Mouse (Mus musculus) frontal cortex, postnatal 14 days (tissue): ENCODE data around the gene Polr2a.
"Not testable (repeated sequence)": the region's sequence is repeated elsewhere in the genome, so short reads cannot be mapped to it uniquely, and the experiment has no call there.

Experiments
- DNase-seq, 2 experiments: peaks; one replicate each; pipeline ENCODE4 v3.0.0; 2022; ENCODE audit warnings: low spot score in 2 of 2

Gene Polr2a

DNA sequence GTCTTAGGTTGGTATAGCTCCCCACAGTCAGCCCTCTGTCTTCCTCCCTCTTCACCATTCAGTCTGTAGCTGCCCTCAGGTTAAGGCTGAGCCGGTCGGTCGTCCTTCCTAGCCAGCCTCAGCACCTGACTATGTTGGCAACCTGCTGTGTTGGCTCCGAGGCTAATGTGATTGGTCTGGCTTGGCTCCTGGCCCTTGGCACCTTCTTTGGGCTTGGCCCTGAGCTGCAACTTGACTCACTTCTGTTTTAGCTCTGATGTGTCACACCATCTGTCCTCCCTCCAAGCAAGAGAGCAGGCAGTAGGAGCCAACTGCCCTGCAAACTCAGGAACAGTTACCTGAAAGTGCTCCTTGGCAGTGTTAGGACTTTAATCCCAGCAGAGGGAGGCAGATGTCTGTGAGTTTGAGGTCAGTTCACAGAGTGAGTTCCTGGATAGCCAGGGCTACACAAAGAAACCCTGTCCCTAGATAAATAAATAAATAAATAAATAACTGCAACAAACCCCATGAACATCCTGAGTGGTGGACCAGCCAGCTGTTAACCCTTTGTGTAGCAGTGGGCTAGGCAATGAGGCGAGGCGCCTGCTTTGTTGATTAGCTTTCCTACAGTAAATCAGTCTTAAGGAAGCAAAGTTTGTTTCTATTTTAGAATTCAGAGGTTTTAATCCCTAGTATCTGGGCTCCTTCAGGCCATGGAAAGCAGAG is 51.5 kb downstream of the Polr2a start:
- DNase-seq = no peak

DNA sequence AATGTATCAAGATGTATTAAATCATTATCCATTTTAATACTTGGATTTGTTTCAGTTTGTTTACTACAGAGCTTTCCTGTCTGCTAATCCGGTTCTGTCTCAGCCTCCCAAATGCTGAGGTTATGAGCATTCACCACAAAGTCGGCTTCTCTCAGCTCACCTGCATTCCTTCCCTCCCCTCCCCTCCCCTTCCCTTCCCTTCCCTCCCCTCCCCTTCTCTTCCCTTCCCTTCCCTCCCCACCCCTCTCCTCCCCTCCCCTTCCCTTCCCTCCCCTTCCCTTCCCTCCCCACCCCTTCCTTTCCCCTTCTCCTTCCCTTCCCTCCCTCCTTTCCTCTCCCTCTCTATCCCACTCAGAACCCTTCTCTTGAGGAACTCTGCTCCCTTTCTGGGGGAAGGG is 53.8 kb downstream of the Polr2a start:
- DNase-seq = no peak

DNA sequence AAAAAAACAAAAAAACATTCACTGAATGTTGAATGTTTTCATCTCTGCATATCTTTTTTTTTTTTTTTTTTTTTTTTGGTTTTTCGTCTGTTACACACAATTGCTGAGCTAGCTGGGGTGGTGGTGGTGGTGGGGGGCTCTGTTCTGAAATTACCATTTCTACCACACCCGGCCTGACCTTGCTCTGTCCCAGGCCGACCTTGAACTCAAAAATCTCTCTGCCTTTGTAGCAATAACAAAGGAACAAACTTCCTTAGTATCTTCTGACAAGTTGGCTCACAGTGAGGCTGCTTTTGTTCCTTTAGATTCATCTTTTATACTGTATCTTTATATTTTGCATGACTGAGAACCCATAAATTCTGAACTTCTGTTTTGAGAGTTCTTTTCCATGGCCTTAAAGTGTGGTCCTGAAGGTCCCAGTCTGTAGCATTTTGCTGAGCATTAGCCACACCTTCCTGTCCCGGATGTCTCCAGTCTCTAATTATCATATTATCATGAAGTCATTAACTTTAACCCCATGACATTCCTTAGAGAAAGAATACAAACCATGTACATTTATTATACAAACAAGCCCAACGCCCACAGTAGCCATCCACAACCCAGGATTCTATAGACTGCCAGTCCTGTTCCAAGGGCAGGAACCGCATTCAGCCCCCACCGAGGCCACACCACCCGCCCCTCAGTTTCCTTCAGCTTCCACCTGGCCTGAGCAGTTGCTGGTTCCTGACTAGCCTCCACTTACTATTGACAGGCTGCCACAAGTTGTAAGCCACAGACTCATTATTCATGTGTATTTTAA is 54.4 kb downstream of the Polr2a start:
- no peak for DNase-seq

DNA sequence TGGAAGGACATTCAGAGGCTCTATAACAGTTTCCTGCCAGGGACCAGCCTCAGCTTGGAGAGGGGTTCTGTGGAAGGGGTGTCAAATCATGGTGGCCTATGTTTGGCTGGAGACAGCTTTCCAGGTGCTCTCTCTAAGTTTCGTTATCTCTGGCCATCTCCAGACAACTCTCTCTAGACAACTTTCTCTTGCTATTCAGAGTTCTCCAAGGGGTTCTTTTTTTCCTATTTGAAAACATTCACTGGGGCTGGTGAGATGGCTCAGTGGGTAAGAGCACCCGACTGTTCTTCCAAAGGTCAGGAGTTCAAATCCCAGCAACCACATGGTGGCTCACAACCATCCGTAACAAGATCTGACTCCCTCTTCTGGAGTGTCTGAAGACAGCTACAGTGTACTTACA is 55.1 kb downstream of the Polr2a start:
- not testable (repeated sequence) for DNase-seq

DNA sequence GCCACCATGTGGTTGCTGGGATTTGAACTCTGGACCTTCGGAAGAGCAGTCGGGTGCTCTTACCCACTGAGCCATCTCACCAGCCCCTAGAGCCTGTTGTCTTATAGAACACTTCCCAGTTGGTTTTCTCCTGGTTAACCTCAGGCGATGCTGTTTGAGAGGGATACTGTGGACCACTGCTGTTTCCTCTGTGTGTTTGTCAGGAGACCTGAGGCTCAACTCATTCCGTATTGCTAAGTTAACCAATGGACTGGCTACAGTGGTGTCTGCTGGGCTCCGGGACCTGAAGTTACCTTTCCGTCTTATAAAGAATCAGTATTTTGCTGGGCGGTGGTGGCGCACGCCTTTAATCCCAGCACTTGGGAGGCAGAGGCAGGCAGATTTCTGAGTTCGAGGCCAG is 55.6 kb downstream of the Polr2a start:
- DNase-seq = not testable (repeated sequence)

DNA sequence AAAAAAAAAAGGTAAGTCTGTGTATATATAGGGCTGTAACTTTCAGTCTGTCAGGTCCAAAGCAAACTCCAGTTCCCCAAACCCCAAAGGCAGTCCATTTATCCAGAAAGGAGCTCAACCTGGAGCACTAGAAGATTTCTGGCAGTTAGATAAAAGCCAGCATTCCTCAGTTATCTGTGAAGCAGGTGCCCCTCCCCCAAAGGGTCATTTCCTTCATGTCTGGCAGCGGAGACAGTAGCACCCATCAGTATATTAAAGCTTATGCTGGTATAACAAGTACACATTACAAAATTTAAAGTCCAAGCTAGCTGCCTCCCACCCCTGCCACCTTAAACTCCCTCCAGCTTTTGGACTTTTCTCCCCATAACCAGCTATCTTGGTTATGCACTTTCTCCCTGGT is 58.8 kb downstream of the Polr2a start:
- DNase-seq = no peak

DNA sequence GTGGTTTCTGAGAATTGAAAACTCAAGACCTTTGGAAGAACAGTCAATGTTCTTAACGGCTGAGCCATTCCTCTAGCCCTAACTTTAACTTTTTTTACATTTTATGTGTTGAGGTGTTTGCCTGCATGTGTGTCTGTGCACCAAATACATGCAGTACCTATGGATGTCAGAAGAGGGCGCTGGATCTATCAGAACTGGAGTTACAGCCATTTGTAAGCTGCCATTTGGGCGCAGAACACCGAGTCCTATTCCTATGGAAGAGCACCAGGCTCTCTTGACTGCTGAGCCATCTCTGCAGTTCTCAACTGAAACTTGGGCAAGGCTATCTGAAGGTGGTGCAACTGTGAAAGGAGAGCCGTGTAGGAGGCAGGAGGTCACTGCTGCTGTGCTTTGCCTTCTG is 59.9 kb downstream of the Polr2a start:
- DNase-seq = no peak

DNA sequence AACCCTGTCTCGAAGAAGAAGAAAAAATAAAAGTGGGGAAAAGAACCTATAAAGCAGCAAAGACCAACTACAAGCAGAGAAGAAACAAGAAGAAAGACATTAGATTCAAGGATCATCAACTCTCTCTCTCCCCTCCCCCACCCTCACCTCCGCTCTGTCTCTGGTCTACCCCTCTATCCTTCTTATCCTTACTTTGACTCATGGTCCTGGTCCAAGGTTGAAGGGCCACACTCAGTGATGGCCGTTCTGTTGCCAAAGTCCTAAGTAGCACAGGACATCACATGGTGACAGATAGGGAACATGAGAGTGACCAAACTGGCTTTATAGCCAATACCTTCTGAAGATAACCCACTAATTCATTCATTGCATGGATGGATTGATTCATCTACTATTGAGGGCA is 61.0 kb downstream of the Polr2a start:
- no peak for DNase-seq

DNA sequence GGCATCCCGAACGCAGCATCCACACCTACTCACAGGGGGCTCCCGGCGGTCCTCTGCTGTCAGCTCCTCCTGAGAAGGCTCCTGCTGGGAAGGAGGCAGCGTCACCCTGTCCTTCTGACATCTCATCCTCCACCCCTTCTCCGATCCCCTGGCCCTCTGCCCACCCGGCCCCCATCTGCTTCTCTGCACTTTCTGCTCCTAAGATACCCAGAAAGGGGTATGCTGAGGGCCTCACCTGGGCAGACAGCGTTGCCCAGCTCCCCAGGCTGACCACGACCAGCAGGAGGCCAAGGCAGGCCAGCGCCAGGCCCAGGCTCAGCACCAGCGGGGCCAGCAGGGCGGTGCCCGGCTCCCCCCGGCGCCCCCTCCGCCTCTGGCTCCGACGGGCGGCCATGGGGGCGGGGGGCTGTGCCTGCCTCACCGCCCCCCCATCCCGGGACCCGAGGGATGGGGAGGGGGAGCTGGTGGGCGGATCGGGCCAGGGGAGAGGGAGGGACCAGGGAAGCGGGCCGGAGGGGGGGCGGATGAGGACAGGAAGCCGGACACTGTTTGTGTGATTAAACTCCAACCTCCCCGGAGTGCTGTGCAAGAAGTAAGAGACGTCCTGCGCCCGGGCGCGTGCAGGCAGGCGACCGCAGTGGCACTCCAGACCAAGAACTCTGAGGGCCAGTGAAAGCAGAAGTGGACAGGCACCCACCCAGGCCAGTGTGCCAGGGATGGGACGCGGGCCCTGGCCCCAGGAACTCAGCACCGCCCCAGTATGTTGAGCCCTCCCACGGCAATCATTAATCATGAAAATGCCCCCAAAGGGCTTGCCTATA is 62.9 kb downstream of the Polr2a start, which contains the start of the genes Tnfsf12 and Tnfsfm13:
TSS of gene Tnfsf12 (minus strand) at position 489 of the 821 bp plus-strand sequence.
TSS of gene Tnfsfm13 (minus strand) at position 738 of the 821 bp plus-strand sequence.
- no peak for DNase-seq

DNA sequence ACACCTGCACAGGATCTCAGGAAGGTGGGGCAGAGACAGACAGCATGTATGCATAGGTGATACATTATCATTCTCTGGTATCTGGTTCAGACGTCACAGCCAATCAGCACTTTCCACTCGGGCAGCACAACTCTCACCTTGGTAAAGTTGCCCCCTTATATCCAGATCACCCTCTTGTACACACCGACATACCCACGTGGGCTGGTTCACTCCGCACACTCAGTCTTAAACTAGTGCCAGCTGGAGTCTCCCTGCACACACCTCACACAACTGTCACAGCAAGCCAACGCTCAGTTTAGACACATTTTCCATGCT is 63.4 kb downstream of the Polr2a start:
- no peak for DNase-seq

DNA sequence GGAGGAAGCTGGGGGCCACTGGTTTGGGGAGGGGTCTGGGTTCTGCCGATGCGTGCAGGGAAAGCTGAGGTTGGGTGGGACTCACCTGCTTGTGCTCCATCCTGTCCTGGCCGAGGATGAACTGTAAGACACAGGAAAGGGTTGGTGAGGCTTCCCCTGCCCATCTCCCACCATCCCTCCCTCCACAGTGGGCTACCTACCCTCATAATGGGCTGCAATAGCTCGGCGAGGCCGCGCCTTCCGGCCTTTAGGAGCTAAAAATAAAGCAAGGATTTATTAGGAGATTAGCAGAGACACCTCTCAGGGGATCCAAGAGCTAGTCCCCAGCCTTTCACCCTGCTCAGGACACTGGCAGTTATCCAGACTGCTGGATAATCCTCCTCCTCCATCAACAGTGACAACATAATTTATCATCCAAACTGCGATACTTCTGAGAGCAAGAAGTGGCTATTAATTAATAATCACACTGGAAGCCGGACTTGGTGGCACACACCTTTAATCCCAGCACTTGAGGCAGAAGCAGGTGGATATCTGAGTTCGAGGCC is 64.9 kb downstream of the Polr2a start:
- DNase-seq = no peak

DNA sequence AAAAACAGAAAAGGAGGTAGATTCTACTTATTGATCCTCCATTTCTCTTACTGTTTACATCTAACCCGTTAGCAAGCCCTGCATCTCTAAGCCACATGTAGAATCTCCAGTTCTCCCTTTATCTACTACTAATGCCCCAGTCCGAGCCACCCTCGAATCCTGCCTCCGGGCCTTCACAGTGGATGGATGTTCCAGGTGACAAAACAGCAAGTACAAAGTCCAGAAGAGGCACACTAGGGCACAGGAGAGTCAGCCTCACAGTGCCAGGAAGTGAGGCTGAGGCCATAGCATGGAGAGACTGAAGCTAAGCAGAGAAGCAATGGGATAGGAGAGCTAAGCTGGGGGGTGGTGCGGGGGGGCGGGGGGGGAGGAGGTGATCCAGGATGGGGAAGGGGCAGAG is 65.6 kb downstream of the Polr2a start:
- no peak for DNase-seq

DNA sequence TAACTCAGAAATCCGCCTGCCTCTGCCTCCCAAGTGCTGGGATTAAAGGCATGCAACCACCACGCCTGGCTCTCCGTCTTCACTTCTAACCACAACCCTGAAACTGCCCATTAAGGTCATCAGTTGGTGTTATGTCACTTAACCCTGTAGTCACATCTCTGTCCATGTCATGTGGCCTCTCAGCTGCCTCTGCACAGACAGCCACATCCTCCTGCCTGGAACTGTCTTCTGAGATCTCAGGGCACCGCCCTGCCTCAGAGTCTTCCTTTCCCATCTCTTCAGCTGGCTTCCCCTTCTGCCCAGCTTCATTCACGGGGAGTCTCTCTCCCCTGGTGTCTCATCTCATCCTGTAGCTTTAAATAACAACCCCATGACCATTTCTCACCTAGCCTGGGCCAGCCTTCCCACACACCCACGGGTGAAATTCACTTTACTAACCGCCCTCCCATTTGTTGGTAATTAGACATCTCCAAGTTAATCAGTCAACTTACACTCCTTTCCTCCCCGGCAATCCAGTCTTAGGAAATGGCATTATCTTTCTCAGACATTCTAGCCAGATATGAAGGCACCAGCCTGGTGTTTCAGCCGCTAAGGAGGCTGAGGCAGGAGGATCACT is 66.1 kb downstream of the Polr2a start:
- no peak for DNase-seq

DNA sequence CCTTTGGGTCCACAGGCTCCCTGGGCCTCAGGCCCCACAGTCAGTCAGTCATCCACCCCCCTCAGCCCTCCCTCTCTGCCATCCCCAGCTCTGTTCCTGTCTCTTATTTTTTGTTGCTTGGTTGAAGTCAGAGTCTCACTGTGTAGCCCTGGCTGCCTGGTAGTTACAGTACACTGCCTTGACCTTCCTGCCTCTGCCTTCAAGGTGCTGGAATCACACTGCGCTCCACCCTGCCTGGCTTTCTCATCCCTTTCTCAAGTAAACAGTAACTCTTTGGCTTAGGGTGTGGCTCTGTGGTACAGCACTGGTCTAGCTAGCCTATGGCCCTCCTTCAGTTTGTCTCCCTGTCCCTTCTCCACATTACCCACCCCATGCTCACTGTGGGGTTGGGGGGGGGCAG is 68.5 kb downstream of the Polr2a start:
- DNase-seq = no peak

DNA sequence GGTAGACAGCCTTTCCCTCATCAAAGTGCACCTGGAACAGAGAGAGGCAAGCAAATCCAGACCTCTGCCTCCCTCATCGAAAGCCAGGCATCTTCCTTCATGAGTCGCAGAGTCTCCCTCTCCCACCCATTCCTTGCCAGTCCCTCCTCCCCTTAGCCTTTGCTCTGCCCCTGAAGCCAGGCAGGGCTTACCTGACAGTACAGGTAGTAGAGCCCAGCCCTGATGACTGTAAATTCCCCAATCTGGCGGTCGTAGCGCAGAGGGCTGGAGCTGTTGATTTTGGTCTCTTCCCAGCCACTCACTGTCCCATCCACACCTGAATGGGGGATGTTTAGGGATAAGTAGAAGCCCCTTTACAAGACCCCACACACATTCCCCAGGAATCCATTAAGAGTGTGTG is 71.4 kb downstream of the Polr2a start:
- no peak for DNase-seq

DNA sequence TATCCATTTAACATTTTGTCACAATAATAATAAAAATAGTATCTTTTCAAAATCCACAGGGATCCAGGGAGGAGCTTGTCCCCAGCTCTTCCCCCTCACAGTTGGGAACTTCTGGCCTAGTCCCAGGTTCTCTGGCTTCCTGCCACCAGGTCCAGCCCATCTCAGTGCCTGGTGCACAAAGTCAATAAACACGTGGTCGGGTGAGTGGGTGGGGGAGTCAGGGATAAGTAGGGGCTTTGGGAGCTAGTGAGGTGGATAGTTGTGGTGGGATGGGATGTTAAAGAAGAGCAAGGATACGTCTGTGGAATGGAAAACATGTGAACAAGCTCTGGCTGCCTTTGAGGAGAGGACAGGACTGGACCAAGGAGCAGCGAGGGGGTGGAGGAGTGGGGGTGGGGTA is 72.1 kb downstream of the Polr2a start:
- no peak for DNase-seq

DNA sequence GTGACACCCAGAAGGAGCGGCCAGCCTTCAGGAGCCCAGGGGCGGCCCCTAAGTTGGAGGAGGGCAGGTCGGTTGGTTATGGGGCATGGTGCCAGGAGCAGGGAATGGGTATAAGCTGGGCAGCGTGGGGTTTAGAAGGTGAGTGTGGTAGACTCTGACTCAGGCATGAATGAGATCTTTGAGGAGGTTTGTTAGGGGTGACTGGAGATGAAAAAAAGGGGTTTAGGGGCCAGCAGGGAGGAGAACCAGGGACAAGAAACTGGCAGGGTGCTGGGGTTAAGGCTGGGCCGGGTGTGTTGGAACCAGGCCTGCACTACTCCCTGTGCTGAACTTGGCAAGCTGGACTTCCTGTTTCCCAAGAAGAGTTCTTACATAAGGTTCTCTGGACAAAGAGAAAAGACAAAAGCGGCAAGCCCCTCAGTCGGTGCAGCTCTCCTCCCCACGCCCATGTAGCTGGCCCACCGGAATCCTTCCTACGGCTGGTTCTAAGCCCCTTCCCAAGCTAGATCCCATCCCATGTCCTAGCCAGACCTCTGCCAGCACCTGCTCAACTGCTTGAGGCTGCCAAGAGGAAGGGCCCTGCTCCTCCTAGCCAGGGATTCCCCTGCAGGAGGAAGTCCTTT is 72.8 kb downstream of the Polr2a start, which contains the start of gene Tnfsf13:
TSS of gene Tnfsf13 (minus strand) at position 259 of the 623 bp plus-strand sequence.
- no peak for DNase-seq

DNA sequence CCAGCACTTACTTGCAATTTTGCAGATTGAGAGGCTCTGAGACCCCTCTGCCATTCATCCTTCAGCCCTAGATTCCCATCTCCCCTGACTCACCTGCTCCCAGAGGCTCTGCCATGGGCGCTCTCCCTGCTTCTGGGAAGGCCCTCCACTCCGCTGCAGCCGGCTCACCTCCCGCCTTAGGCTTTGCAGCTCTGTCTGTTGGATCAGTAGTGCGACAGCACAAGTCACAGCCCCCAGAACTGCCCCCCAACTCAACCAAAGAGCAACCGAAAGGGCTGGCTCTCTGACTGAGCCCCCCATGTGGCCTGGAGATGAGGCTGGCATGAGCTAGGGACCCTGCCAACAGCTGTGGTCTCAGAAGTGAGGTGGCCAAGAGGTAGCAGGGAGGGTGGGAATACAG is 73.5 kb downstream of the Polr2a start:
- DNase-seq = no peak

DNA sequence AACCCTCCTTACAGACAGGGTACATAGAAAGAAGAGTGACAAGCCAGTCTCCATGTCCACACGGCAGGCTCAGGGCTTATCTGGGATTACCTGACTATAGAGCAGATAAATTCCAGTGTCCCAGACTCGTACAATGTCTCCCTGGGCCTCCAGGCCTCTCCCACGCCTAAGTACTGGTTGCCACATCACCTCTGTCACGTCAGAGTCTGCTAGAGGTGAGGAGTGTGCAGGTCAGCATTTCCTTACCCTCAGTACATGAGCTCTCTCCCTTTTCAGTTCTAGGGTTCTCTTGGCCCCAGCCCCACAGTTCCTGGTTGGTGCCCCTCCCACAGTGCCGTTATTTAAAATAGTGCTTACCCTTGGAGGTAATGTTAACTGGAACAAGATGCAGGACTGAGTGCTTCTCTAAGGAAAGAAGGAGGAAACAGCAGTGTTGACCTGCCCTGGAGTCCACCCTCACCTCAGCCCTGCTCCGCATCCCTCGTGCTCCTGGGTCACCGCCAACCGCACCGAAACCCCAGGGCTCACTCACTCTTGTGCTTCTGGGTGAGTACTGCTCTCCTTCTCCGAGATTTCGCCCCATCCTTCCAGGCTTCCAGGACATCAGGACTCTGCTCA is 74.2 kb downstream of the Polr2a start:
- DNase-seq = no peak
